Mouse (Mus musculus): Measurements from ENCODE around the gene Ddx31. TPM values are rescaled to one million over a fixed set of nuclear protein-coding genes. Genes with fewer than 3 reads are reported as not detected.

Ddx31 gene
- 27.1 TPM for polyA plus RNA-seq (2017; shearing (Covaris generic))

GRCm38 (mm10) chr2:28840222-28840951 is at the start of gene Ddx31, which contains the start of gene Gtf3c4:
Ddx31 (plus strand) TSS chr2:28840406.
Gtf3c4 (minus strand) TSS chr2:28840360.

GRCm38 (mm10) chr2:28916513-28916865 is 76.3 kb downstream of the Ddx31 start, which contains the start of gene Barhl1:
Barhl1 (minus strand) TSS chr2:28916668.

Other genes with a start within 250 kb of the Ddx31 start
- gene Gfi1b, start 218.4 kb upstream of the Ddx31 start, polyA plus RNA-seq (2017; shearing (Covaris generic)) = not detected
- 34.0 TPM for gene Tsc1, start 199.2 kb upstream of the Ddx31 start, polyA plus RNA-seq (2017; shearing (Covaris generic))
- gene Spaca9, start 140.7 kb upstream of the Ddx31 start, polyA plus RNA-seq (2017; shearing (Covaris generic)) = not detected
- gene Ak8, start 140.2 kb upstream of the Ddx31 start, polyA plus RNA-seq (2017; shearing (Covaris generic)) = not detected
- gene Gtf3c4, start within 50 bp of the Ddx31 start, polyA plus RNA-seq (2017; shearing (Covaris generic)) = 10.4 TPM
- not detected for gene Barhl1, start 76.3 kb downstream of the Ddx31 start, polyA plus RNA-seq (2017; shearing (Covaris generic))
- gene Cfap77, start 214.7 kb downstream of the Ddx31 start, polyA plus RNA-seq (2017; shearing (Covaris generic)) = 0.83 TPM
- 24.1 TPM for gene Ttf1, start 219.9 kb downstream of the Ddx31 start, polyA plus RNA-seq (2017; shearing (Covaris generic))

Data from CD4-positive, CD25-positive, alpha-beta regulatory T cell (primary cell).